Mouse (Mus musculus) embryonic facial prominence, embryonic 11.5 days (tissue): ENCODE results near the gene Slco1a5. TPM values are rescaled to one million over a fixed set of nuclear protein-coding genes. Genes with fewer than 3 reads are reported as not detected.

Source experiments
- ATAC-seq: fragments of 200-750 bp; cut with Nextera tagmentation; replicated peaks from 2 replicates; pipeline ENCODE4 v1.8.0; 2017; ENCODE audit warnings: low read depth; ENCODE audit not compliant: insufficient number of reproducible peaks, low FRiP score, low TSS enrichment
- DNase-seq: peaks from one replicate; pipeline ENCODE4 v3.0.0-alpha.2; 2015; ENCODE audit warnings: low spot score
- H3K27ac ChIP-seq: fragments of 300-500 bp; sonication (generic); replicated peaks from 2 replicates; pipeline ENCODE4 v1.5.1; 2014; ENCODE audit warnings: mild to moderate bottlenecking, low read depth, low read length, control low read depth
- H3K27me3 ChIP-seq: fragments of 300-500 bp; sonication (generic); 2 replicates; pipeline ENCODE4 v1.6.1; 2014; ENCODE audit warnings: mild to moderate bottlenecking, low read length, moderate library complexity, mixed read lengths; ENCODE audit not compliant: control insufficient read depth, insufficient read depth
- H3K36me3 ChIP-seq: fragments of 300-500 bp; sonication (generic); replicated peaks from 2 replicates; pipeline ENCODE4 v1.6.1; 2014; ENCODE audit warnings: low read depth, mild to moderate bottlenecking, low read length, moderate library complexity, mixed read lengths; ENCODE audit not compliant: control insufficient read depth, insufficient read depth
- H3K4me1 ChIP-seq: fragments of 300-500 bp; sonication (generic); 2 replicates; pipeline ENCODE4 v1.6.1; 2014; ENCODE audit warnings: low read length, mixed read lengths; ENCODE audit not compliant: control insufficient read depth, insufficient read depth
- H3K4me2 ChIP-seq: fragments of 300-500 bp; sonication (generic); 2 replicates; pipeline ENCODE4 v1.6.1; 2014; ENCODE audit warnings: low read depth, mild to moderate bottlenecking, control low read depth, low read length, moderate library complexity
- H3K4me3 ChIP-seq: fragments of 300-500 bp; sonication (generic); 2 replicates; pipeline ENCODE4 v1.5.1; 2014; ENCODE audit warnings: low read depth, low read length, control low read depth
- H3K9ac ChIP-seq: fragments of 300-500 bp; sonication (generic); replicated peaks from 2 replicates; pipeline ENCODE4 v1.6.1; 2014; ENCODE audit warnings: mild to moderate bottlenecking, control low read depth, low read length
- H3K9me3 ChIP-seq: fragments of 300-500 bp; sonication (generic); replicated peaks from 2 replicates; pipeline ENCODE4 v1.6.1; 2016; ENCODE audit warnings: mild to moderate bottlenecking, low read length, inconsistent platforms, mixed read lengths; ENCODE audit not compliant: control insufficient read depth
- WGBS: fragments of 180-500 bp; shearing (Covaris S2); extraction: QIAGEN DNeasy Blood & Tissue Kit; methylation state at CpG from one replicate; pipeline ENCODE4 v1.1.7; 2014; 5-methylcytosine and 5-hydroxymethylcytosine counted together
- polyA plus RNA-seq: library from polyadenylated mRNA; unstranded; fragments of >200 nt; fragmentation: Nextera tagmentation; extraction: Ambion mirVana; gene quantifications from 2 replicates; pipeline ENCODE4 v1.2.1, GENCODE M21; 2014

Slco1a5 gene
- polyA plus RNA-seq, 1 experiment from 2014 or later = 0.21 TPM

DNA sequence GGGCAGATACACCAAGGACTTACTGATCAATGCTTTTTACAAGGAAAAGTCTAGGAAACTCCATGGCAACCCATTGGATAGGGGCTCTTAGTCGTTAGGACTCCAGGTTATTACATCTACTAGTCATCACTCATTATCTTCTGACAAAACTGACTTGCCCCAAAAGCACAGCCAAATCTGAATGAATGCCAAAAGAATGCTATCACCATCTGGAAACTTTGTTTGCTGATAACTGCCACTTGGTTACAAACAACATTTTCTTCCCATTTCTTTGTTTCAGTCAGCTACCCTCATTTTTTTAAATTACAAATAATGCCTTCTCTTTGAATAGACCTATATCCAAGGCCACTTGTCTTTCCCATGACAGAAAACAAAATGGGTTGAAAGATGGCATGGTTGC lies 6.4 kb upstream of the Slco1a5 start:
- Histone ChIP-seq H3K4me2 (no peak overlapping the region), H3K27ac (no peak overlapping the region), H3K9ac (no peak overlapping the region), H3K4me1 (no peaks in the 10 kb centered on the region), H3K27me3 (no peaks in the 10 kb centered on the region), H3K4me3 (no peak overlapping the region), H3K9me3 (no peaks in the 10 kb centered on the region), H3K36me3 (no peaks in the 10 kb centered on the region)
- no peak for ATAC-seq
- WGBS = 84% methylated on average over 1 of the region's 1 CpGs
- DNase-seq = no peak

GRCm38 (mm10) chr6:142326598-142326997 lies 3.8 kb upstream of the Slco1a5 start:
- ATAC-seq (no peak), DNase-seq (no peak)
- Histone ChIP-seq H3K27me3 (no peaks in the 10 kb centered on the region), H3K36me3 (no peaks in the 10 kb centered on the region), H3K27ac (no peak overlapping the region), H3K4me2 (no peak overlapping the region), H3K9me3 (no peaks in the 10 kb centered on the region), H3K4me1 (no peaks in the 10 kb centered on the region), H3K9ac (no peak overlapping the region), H3K4me3 (no peak overlapping the region)
- WGBS = 64% methylated on average over 3 of the region's 3 CpGs

DNA sequence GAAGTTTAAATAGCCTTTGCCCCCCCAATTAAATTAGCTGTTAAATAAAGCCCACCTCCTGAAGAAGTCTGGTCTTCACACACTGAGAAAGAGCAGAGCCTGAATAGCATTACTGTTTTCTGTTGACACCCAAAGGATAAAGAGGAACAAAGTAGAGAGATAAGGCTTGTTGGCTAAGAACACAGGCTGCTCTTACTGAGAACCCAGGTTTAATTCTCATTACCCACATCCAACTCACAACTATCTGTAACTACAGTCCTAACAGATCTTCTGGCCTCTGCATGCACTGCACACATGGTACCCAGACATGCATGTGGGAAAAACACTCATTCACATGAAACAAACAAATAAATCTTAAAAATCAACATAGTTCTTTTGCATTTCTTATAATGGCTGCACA lies 5.7 kb downstream of the Slco1a5 start:
- no peak for DNase-seq
- Histone ChIP-seq H3K27me3 (no peaks in the 10 kb centered on the region), H3K4me2 (no peak overlapping the region), H3K9me3 (no peaks in the 10 kb centered on the region), H3K36me3 (no peaks in the 10 kb centered on the region), H3K4me1 (no peaks in the 10 kb centered on the region), H3K27ac (no peak overlapping the region), H3K4me3 (no peak overlapping the region), H3K9ac (no peak overlapping the region)
- ATAC-seq = no peak

GRCm38 (mm10) chr6:142314285-142314684 lies 8.5 kb downstream of the Slco1a5 start:
- no peak for ATAC-seq
- no peak overlapping the region for H3K27ac ChIP-seq
- WGBS = 87% methylated on average over 5 of the region's 5 CpGs
- no peak for DNase-seq
- H3K9ac ChIP-seq = no peak overlapping the region
- no peaks in the 10 kb centered on the region for H3K9me3 ChIP-seq
- H3K4me2 ChIP-seq = no peak overlapping the region
- no peaks in the 10 kb centered on the region for H3K27me3 ChIP-seq
- no peaks in the 10 kb centered on the region for H3K4me1 ChIP-seq
- no peak overlapping the region for H3K4me3 ChIP-seq
- H3K36me3 ChIP-seq = no peaks in the 10 kb centered on the region

GRCm38 (mm10) chr6:142305076-142305475 lies 17.7 kb downstream of the Slco1a5 start:
- Histone ChIP-seq H3K36me3 (no peaks in the 10 kb centered on the region), H3K4me1 (no peaks in the 10 kb centered on the region), H3K27me3 (no peaks in the 10 kb centered on the region), H3K27ac (no peak overlapping the region), H3K4me3 (no peak overlapping the region), H3K9ac (no peak overlapping the region), H3K4me2 (no peak overlapping the region), H3K9me3 (no peaks in the 10 kb centered on the region)
- ATAC-seq (no peak), DNase-seq (no peak)

- Histone ChIP-seq H3K36me3 (no peaks in the 10 kb centered on the region), H3K27me3 (no peaks in the 10 kb centered on the region), H3K9ac (no peak within 1 kb of the TSS), H3K4me3 (no peak within 1 kb of the TSS), H3K4me1 (no peaks in the 10 kb centered on the region), H3K27ac (no peak within 1 kb of the TSS), H3K9me3 (no peaks in the 10 kb centered on the region), H3K4me2 (no peak within 1 kb of the TSS)
- 61% methylated on average over 4 of the region's 4 CpGs for WGBS
- DNase-seq = no peak
- no peak for ATAC-seq
Observed at GRCm38 (mm10) chr6:142298098-142298497, 24.7 kb downstream of the Slco1a5 start, which contains the start of gene Iapp. Gene Iapp, plus strand, starts transcription at chr6:142298423.

DNA sequence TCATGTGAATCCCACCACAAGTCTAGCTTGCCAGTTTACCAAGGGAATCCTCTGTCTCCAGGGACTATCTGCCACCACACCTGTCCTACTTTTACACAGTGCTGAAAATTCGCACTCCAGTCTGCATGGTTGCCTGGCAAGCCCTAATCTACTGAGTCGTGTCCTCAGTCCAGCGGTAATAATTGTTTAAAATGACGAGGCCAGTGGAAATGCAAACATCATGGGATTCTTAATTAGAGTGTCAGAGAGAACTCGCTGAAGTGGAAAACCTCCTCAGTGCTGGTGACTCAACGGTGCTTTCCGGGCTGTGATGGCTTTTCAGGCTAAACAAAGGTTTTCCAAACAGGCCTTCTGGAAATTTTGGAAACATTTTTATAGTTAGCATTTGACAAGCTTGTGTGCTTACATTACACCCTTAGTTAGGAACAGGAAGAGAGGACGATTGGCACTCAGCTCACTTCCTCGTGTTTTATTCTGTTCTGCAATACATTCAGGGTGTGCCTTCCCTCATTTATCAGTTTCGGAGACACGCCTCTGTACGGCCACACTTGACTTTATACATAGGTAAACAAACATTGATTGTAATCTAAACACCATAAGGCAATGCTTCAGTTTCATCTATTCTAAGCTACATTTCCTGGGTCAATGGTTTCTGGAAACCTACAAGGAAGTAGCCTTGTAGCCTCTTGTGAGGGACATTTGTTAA lies 33.2 kb downstream of the Slco1a5 start:
- Histone ChIP-seq H3K27me3 (no peaks in the 10 kb centered on the region), H3K4me2 (no peak overlapping the region), H3K36me3 (no peaks in the 10 kb centered on the region), H3K4me1 (no peaks in the 10 kb centered on the region), H3K4me3 (no peak overlapping the region), H3K9ac (no peak overlapping the region), H3K27ac (no peak overlapping the region), H3K9me3 (no peaks in the 10 kb centered on the region)
- no peak for DNase-seq
- ATAC-seq = no peak
- 76% methylated on average over 12 of the region's 12 CpGs for WGBS

DNA sequence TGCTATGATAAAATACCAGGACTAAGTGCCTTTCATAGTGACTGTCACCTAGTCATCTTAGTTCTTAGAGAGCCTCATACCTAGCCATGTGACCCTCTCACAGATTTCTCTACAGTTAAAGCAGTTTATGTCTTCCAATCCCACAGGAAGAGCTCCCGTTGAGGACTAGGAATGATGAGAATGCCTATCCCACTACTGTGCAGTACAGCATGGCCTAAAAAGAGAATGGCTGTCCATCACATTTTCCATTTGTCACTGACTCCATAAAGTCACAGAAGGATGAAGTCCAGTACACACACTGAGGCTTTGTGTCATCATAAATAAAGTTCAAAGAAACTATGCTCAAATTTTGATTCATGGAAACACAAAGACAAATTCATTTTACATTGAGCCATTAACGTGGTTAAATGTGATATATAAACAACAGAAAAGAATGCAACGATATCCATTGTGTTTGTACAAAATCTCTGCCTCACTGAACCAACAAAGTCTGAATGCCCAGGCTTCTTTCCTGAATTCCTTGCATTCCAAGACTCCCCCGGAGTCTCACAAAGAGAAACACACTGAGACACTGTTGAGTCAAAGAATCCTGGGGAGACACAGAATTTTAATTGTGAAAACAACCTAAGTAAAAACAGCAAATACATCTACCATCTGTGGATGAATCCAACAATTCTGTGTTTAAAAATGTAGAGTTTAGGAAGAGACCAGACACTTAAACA lies 46.9 kb downstream of the Slco1a5 start:
- no peaks in the 10 kb centered on the region for H3K27me3 ChIP-seq
- H3K9me3 ChIP-seq = no peaks in the 10 kb centered on the region
- DNase-seq (peak; percentile 3), ATAC-seq (no peak)
- H3K4me1 ChIP-seq = no peaks in the 10 kb centered on the region
- H3K4me3 ChIP-seq = no peak overlapping the region
- no peak overlapping the region for H3K27ac ChIP-seq
- H3K4me2 ChIP-seq = no peak overlapping the region
- H3K9ac ChIP-seq = no peak overlapping the region
- 9% methylated on average over 4 of the region's 4 CpGs for WGBS
- H3K36me3 ChIP-seq = no peaks in the 10 kb centered on the region
